Mouse (Mus musculus): ENCODE data around the gene Gm49403. TPM values are rescaled to one million over a fixed set of nuclear protein-coding genes. Genes with fewer than 3 reads are reported as not detected.

Gene Gm49403
- polyA plus RNA-seq, 1 experiment from 2014 or later = not detected

GRCm38 (mm10) chr19:8898576-8898975 is 14.8 kb downstream of the Gm49403 start:
- no peak for DNase-seq (ENCODE audit: low spot score)
- 18% methylated on average over 13 of the region's 13 CpGs for WGBS

DNA sequence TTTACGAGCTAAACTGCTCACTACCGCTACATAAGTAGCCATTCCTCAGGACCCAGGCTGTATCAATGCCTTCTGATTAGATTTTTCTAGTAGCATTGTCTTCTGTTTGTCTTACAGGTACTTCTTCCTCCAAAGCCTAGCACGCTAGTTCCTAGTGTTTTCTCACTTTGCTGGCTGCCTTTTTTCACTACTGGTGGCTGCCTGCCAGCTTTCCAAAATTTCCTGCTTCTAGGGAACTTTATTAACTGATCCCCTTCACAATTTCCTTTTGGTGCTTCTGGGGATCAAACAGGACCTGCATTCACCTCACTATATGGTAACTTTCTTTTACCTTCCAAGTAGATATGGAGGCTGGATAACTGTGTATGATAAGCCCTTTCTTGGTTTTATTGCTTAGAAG is 15.3 kb downstream of the Gm49403 start:
- H3K4me1 ChIP-seq (ENCODE audit: control insufficient read depth, insufficient read depth, low read length) = peaks cover 18% of the 10 kb centered on the region
- DNase-seq (ENCODE audit: low spot score) (no peak), ATAC-seq (no peak)
- H3K36me3 ChIP-seq (ENCODE audit: control insufficient read depth, insufficient read depth, low read length) = peaks cover 42% of the 10 kb centered on the region
- peak overlapping the region; percentile 88 for H3K4me3 ChIP-seq (ENCODE audit: low read depth, low read length)
- no peaks in the 10 kb centered on the region for H3K9me3 ChIP-seq (replicated peaks; ENCODE audit: control insufficient read depth, low read length)
- peak overlapping the region; percentile 94 for H3K4me2 ChIP-seq (ENCODE audit: low read length)
- 64% methylated on average over 3 of the region's 3 CpGs for WGBS
- peak overlapping the region; percentile 80 for H3K9ac ChIP-seq (ENCODE audit: low read length)
- H3K27ac ChIP-seq (ENCODE audit: low read depth, low read length) = no peak overlapping the region
- H3K27me3 ChIP-seq (replicated peaks; ENCODE audit: control insufficient read depth, insufficient read depth, low read length) = no peaks in the 10 kb centered on the region

More at GRCm38 (mm10) chr19:8898576-8898975, 14.8 kb downstream of the Gm49403 start:
- H3K4me3 ChIP-seq (ENCODE audit: low read depth, low read length) = peak overlapping the region; percentile 88
- peak overlapping the region; percentile 80 for H3K9ac ChIP-seq (ENCODE audit: low read length)
- peak overlapping the region; percentile 94 for H3K4me2 ChIP-seq (ENCODE audit: low read length)
- ATAC-seq = no peak
- peak overlapping the region; percentile 74; the same call in 1 of the 2 replicates for H3K27ac ChIP-seq (ENCODE audit: low read depth, low read length)
- no peaks in the 10 kb centered on the region for H3K27me3 ChIP-seq (replicated peaks; ENCODE audit: control insufficient read depth, insufficient read depth, low read length)
- no peaks in the 10 kb centered on the region for H3K9me3 ChIP-seq (replicated peaks; ENCODE audit: control insufficient read depth, low read length)
- H3K4me1 ChIP-seq (ENCODE audit: control insufficient read depth, insufficient read depth, low read length) = peaks cover 22% of the 10 kb centered on the region
- peaks cover 38% of the 10 kb centered on the region for H3K36me3 ChIP-seq (ENCODE audit: control insufficient read depth, insufficient read depth, low read length)

GRCm38 (mm10) chr19:8903412-8903811 is 19.7 kb downstream of the Gm49403 start:
- no peaks in the 10 kb centered on the region for H3K9me3 ChIP-seq (replicated peaks; ENCODE audit: control insufficient read depth, low read length)
- no peak overlapping the region for H3K4me2 ChIP-seq (ENCODE audit: low read length)
- ATAC-seq (no peak), DNase-seq (ENCODE audit: low spot score) (no peak)
- WGBS = 96% methylated on average over 5 of the region's 5 CpGs
- H3K4me1 ChIP-seq (ENCODE audit: control insufficient read depth, insufficient read depth, low read length) = peaks cover 10% of the 10 kb centered on the region
- H3K4me3 ChIP-seq (ENCODE audit: low read depth, low read length) = no peak overlapping the region
- H3K27ac ChIP-seq (ENCODE audit: low read depth, low read length) = no peak overlapping the region
- H3K9ac ChIP-seq (ENCODE audit: low read length) = no peak overlapping the region
- H3K27me3 ChIP-seq (replicated peaks; ENCODE audit: control insufficient read depth, insufficient read depth, low read length) = no peaks in the 10 kb centered on the region
- H3K36me3 ChIP-seq (ENCODE audit: control insufficient read depth, insufficient read depth, low read length) = peaks cover 60% of the 10 kb centered on the region

- WGBS = 94% methylated on average over 6 of the region's 6 CpGs
- H3K36me3 ChIP-seq (ENCODE audit: control insufficient read depth, insufficient read depth, low read length) = peaks cover 96% of the 10 kb centered on the region
- no peak overlapping the region for H3K4me3 ChIP-seq (ENCODE audit: low read depth, low read length)
- DNase-seq (ENCODE audit: low spot score) (no peak), ATAC-seq (no peak)
- H3K9me3 ChIP-seq (replicated peaks; ENCODE audit: control insufficient read depth, low read length) = no peaks in the 10 kb centered on the region
- H3K27ac ChIP-seq (ENCODE audit: low read depth, low read length) = no peak overlapping the region
- H3K27me3 ChIP-seq (replicated peaks; ENCODE audit: control insufficient read depth, insufficient read depth, low read length) = no peaks in the 10 kb centered on the region
- H3K9ac ChIP-seq (ENCODE audit: low read length) = no peak overlapping the region
- H3K4me2 ChIP-seq (ENCODE audit: low read length) = no peak overlapping the region
- no peaks in the 10 kb centered on the region for H3K4me1 ChIP-seq (ENCODE audit: control insufficient read depth, insufficient read depth, low read length)
Observed at GRCm38 (mm10) chr19:8908531-8908930, 24.8 kb downstream of the Gm49403 start.

GRCm38 (mm10) chr19:8911810-8912209 is 28.1 kb downstream of the Gm49403 start:
- H3K4me2 ChIP-seq (ENCODE audit: low read length) = no peak overlapping the region
- WGBS = 94% methylated on average over 5 of the region's 5 CpGs
- no peak overlapping the region for H3K27ac ChIP-seq (ENCODE audit: low read depth, low read length)
- ATAC-seq (no peak), DNase-seq (ENCODE audit: low spot score) (no peak)
- H3K9ac ChIP-seq (ENCODE audit: low read length) = no peak overlapping the region
- H3K4me1 ChIP-seq (ENCODE audit: control insufficient read depth, insufficient read depth, low read length) = no peaks in the 10 kb centered on the region
- H3K4me3 ChIP-seq (ENCODE audit: low read depth, low read length) = no peak overlapping the region
- H3K9me3 ChIP-seq (replicated peaks; ENCODE audit: control insufficient read depth, low read length) = no peaks in the 10 kb centered on the region
- H3K36me3 ChIP-seq (ENCODE audit: control insufficient read depth, insufficient read depth, low read length) = peaks cover 100% of the 10 kb centered on the region
- H3K27me3 ChIP-seq (replicated peaks; ENCODE audit: control insufficient read depth, insufficient read depth, low read length) = no peaks in the 10 kb centered on the region

DNA sequence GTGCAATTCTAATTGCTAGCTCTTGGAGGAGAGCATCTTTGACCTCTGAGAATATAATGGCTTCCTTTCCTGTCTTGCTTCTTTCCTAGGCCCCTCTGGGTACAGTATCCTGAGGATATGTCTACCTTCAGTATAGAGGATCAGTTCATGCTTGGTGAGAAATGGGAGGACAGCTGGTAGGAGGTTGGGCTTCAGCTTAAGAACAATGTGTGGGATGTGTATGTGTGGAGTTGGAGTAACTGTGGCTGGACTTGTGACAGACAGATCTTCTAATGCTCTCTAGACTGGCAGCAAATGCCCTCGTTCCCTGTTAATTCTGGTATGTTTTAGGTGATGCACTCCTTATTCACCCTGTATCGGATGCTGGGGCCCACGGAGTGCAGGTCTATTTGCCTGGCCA is 30.5 kb downstream of the Gm49403 start:
- DNase-seq (ENCODE audit: low spot score) (no peak), ATAC-seq (no peak)
- WGBS = 99% methylated on average over 3 of the region's 3 CpGs

DNA sequence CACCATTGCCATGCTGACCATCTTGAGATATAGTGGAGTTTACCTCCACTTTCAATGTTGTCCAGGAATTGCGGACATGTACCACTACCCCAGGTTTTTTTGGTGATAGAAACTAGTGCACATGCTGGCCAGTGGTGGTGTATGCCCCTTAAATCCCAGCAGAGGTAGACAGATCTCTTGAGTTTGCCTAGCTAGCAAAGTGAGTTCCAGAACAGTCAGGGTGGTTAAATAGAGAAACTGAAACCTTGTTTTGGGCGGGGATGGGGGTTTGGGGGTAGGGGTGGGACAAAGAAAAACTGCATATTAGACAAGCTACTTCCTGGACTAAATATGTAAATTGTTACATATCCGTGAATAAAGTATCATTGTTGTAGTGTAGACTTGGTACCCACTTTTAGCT is 35.3 kb downstream of the Gm49403 start:
- no peak overlapping the region for H3K4me2 ChIP-seq (ENCODE audit: low read length)
- H3K27me3 ChIP-seq (replicated peaks; ENCODE audit: control insufficient read depth, insufficient read depth, low read length) = no peaks in the 10 kb centered on the region
- H3K36me3 ChIP-seq (ENCODE audit: control insufficient read depth, insufficient read depth, low read length) = peaks cover 42% of the 10 kb centered on the region
- DNase-seq (ENCODE audit: low spot score) (no peak), ATAC-seq (no peak)
- peaks cover 9% of the 10 kb centered on the region; the same call in 1 of the 2 replicates for H3K4me1 ChIP-seq (ENCODE audit: control insufficient read depth, insufficient read depth, low read length)
- no peak overlapping the region for H3K9ac ChIP-seq (ENCODE audit: low read length)
- WGBS = 94% methylated on average over 3 of the region's 3 CpGs
- no peaks in the 10 kb centered on the region for H3K9me3 ChIP-seq (replicated peaks; ENCODE audit: control insufficient read depth, low read length)
- no peak overlapping the region for H3K27ac ChIP-seq (ENCODE audit: low read depth, low read length)
- no peak overlapping the region for H3K4me3 ChIP-seq (ENCODE audit: low read depth, low read length)

More for the DNA sequence above, 30.5 kb downstream of the Gm49403 start:
- H3K4me1 ChIP-seq (ENCODE audit: control insufficient read depth, insufficient read depth, low read length) = no peaks in the 10 kb centered on the region
- no peak overlapping the region for H3K4me2 ChIP-seq (ENCODE audit: low read length)
- H3K9ac ChIP-seq (ENCODE audit: low read length) = no peak overlapping the region
- H3K4me3 ChIP-seq (ENCODE audit: low read depth, low read length) = no peak overlapping the region
- H3K27me3 ChIP-seq (replicated peaks; ENCODE audit: control insufficient read depth, insufficient read depth, low read length) = no peaks in the 10 kb centered on the region
- H3K27ac ChIP-seq (ENCODE audit: low read depth, low read length) = no peak overlapping the region
- H3K9me3 ChIP-seq (replicated peaks; ENCODE audit: control insufficient read depth, low read length) = no peaks in the 10 kb centered on the region
- H3K36me3 ChIP-seq (ENCODE audit: control insufficient read depth, insufficient read depth, low read length) = peaks cover 78% of the 10 kb centered on the region

DNA sequence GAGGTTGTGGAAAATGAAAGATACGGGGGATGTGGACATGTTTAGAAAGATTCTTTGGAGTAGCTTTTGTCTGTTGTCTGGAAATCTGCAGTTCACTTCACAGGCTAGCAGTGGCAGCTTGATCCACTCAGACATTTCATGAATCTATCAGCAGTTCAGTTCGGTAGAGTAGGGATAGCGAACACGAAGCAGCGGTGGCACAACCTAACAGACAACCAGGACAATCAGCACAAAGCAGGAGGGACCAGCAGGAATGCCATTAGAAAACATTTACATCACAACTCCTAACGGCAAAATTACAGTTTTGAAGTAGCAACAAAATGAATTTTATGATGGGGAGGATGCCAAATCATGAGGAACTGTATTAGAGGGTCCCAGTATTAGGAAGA is 35.9 kb downstream of the Gm49403 start:
- DNase-seq (ENCODE audit: low spot score) (no peak), ATAC-seq (no peak)
- WGBS = 76% methylated on average over 6 of the region's 6 CpGs
- Histone ChIP-seq H3K4me3 (ENCODE audit: low read depth, low read length) (peak overlapping the region; percentile 84), H3K27me3 (replicated peaks; ENCODE audit: control insufficient read depth, insufficient read depth, low read length) (no peaks in the 10 kb centered on the region), H3K9me3 (replicated peaks; ENCODE audit: control insufficient read depth, low read length) (no peaks in the 10 kb centered on the region), H3K9ac (ENCODE audit: low read length) (peak overlapping the region; percentile 88; the same call in 1 of the 2 replicates), H3K4me1 (ENCODE audit: control insufficient read depth, insufficient read depth, low read length) (peaks cover 9% of the 10 kb centered on the region; the same call in 1 of the 2 replicates), H3K27ac (ENCODE audit: low read depth, low read length) (0 out of 2 replicates have a peak overlapping the region, but pooled peaks have one; percentile 77), H3K36me3 (ENCODE audit: control insufficient read depth, insufficient read depth, low read length) (peaks cover 35% of the 10 kb centered on the region), H3K4me2 (ENCODE audit: low read length) (peak overlapping the region; percentile 69)

DNA sequence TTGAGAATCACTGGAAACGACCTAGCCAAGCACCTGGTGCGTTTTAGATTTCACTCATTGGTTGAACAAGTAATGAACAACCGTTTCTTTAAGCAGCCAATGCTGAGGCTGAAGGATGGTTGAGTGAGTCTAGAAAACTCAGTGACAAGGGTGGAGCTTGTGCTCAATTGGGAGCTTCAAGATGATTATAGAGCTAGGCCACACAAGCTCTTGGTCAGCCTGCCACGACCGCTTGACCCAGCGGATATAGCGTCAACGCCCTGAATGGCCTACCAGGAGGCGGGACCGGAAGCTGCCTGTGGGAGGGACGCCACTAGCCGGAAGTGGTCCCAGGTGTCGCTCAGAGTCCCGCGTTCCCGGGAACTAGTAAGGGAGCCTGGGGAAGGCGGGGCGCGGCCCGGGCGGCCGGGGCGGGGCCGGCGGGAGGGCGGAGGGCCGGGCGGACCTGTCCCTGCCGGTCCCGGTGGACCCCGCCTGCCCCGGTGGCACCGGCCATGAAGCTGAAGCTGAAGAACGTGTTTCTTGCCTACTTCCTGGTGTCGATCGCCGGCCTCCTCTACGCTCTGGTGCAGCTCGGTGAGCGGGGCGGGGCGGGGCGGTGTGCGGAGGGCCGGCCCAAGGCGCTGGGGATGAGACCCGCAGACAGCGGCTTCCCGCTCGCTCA is 36.5 kb downstream of the Gm49403 start, which contains the start of gene B3gat3:
Gene B3gat3, plus strand, starts transcription at position 302 of the 664 bp plus-strand sequence.
- H3K27me3 ChIP-seq (replicated peaks; ENCODE audit: control insufficient read depth, insufficient read depth, low read length) = no peaks in the 10 kb centered on the region
- peak within 1 kb of the TSS; percentile 77 for H3K27ac ChIP-seq (ENCODE audit: low read depth, low read length)
- WGBS = 2% methylated on average over 46 of the region's 50 CpGs
- H3K9me3 ChIP-seq (replicated peaks; ENCODE audit: control insufficient read depth, low read length) = no peaks in the 10 kb centered on the region
- peak within 1 kb of the TSS; percentile 69 for H3K4me2 ChIP-seq (ENCODE audit: low read length)
- ATAC-seq = peak; percentile 98
- H3K4me1 ChIP-seq (ENCODE audit: control insufficient read depth, insufficient read depth, low read length) = peaks cover 9% of the 10 kb centered on the region; the same call in 1 of the 2 replicates
- H3K9ac ChIP-seq (ENCODE audit: low read length) = peak within 1 kb of the TSS; percentile 88
- peaks cover 31% of the 10 kb centered on the region for H3K36me3 ChIP-seq (ENCODE audit: control insufficient read depth, insufficient read depth, low read length)
- H3K4me3 ChIP-seq (ENCODE audit: low read depth, low read length) = peak within 1 kb of the TSS; percentile 84
- peak; percentile 93 for DNase-seq (ENCODE audit: low spot score)
